Mouse (Mus musculus) forebrain, postnatal 0 days (tissue): Measurements from ENCODE around the gene Htr3a. TPM values are rescaled to one million over a fixed set of nuclear protein-coding genes. Genes with fewer than 3 reads are reported as not detected.

ENCODE experiments used
- ATAC-seq: fragments of 200-750 bp; cut with Nextera tagmentation; 2 replicates; pipeline ENCODE4 v1.8.0; 2017; ENCODE audit warnings: mild to moderate bottlenecking, moderate library complexity
- DNase-seq: peaks from one replicate; pipeline ENCODE4 v3.0.0-alpha.2; 2015
- H3K27ac ChIP-seq: fragments of 300-500 bp; sonication (generic); 2 replicates; pipeline ENCODE4 v1.5.1; 2014; ENCODE audit warnings: low read depth, mild to moderate bottlenecking, antibody characterized with exemption, low read length, moderate library complexity, mixed read lengths
- H3K27me3 ChIP-seq: fragments of 300-500 bp; sonication (generic); 2 replicates; pipeline ENCODE4 v1.6.1; 2014; ENCODE audit warnings: mild to moderate bottlenecking, low read length, mixed read lengths; ENCODE audit not compliant: insufficient read depth
- H3K36me3 ChIP-seq: fragments of 300-500 bp; sonication (generic); 2 replicates; pipeline ENCODE4 v1.6.1; 2014; ENCODE audit warnings: mild to moderate bottlenecking, moderate library complexity; ENCODE audit not compliant: insufficient read depth
- H3K4me1 ChIP-seq: fragments of 300-500 bp; sonication (generic); 2 replicates; pipeline ENCODE4 v1.6.1; 2014; ENCODE audit warnings: antibody characterized with exemption; ENCODE audit not compliant: insufficient read depth
- H3K4me2 ChIP-seq: fragments of 300-500 bp; sonication (generic); 2 replicates; pipeline ENCODE4 v1.6.1; 2014; ENCODE audit warnings: low read depth, mild to moderate bottlenecking, moderate library complexity
- H3K4me3 ChIP-seq: fragments of 300-500 bp; sonication (generic); 2 replicates; pipeline ENCODE4 v1.5.1; 2014; ENCODE audit warnings: low read depth, low read length, mixed read lengths
- H3K9ac ChIP-seq: fragments of 300-500 bp; sonication (generic); 2 replicates; pipeline ENCODE4 v1.6.1; 2014; ENCODE audit warnings: mild to moderate bottlenecking
- H3K9me3 ChIP-seq: fragments of 300-500 bp; sonication (generic); 2 replicates; pipeline ENCODE4 v1.6.1; 2016; ENCODE audit warnings: low read length
- CTCF ChIP-seq: sonication (generic); IDR thresholded peaks from 2 replicates; pipeline ENCODE4 v1.5.1; 2016; ENCODE audit warnings: antibody characterized with exemption, control low read depth, low read depth
- WGBS: fragments of 180-500 bp; shearing (Covaris S2); extraction: QIAGEN DNeasy Blood & Tissue Kit; methylation state at CpG from one replicate; pipeline ENCODE4 v1.1.7; 2014; 5-methylcytosine and 5-hydroxymethylcytosine counted together
- polyA plus RNA-seq: library from polyadenylated mRNA; unstranded; fragments of >200 nt; fragmentation: Nextera tagmentation; extraction: Ambion mirVana; gene quantifications from 2 replicates; pipeline ENCODE4 v1.2.1, GENCODE M21; 2015
- total RNA-seq: library from RNA; depleted of rRNA; stranded (reverse); fragments of >200 nt; gene quantifications from 2 replicates; pipeline ENCODE4 v1.2.3, GENCODE M21; 2014; rRNA removed

The Htr3a gene
- total RNA-seq, result 9.4 and 10.4 TPM in 2 replicates
- 6.2 and 6.8 TPM in 2 replicates for polyA plus RNA-seq

DNA sequence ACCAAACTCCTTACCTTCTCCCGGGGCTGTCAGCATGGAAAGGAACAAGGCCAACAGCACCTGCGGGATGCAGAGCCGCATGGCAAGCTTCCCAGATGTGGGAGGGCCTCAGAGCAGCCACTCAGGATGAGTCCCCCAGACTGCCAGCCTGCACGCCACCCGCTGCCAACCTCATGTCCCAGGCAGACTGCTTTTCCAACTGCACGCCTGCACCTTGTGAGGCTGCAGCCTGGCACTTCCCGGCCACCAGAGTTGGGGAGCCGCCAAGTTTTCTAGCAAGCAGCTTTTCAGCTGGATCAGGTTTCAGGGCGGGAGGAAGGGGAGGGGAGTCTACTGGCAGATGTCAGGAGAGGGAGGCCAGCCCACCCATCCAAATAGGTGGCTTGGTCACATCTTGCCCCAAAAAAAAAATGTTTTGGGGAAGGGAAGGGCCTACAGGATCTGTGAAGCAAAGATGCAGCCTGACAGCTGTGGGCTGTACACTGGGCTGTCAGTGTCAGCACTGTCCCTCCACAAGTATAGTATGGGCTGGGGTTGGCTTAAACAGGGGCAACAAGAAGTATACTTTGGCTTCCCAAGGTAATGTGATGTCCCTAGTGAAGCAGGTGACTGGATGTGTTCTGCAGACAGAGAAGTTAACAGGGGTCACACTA, at the start of gene Htr3a:
Gene Htr3a (minus strand): TSS at position 215 of the 653 bp plus-strand sequence.
- peak; percentile 79 for DNase-seq
- no peak within 1 kb of the TSS for H3K4me3 ChIP-seq
- 0 out of 2 replicates have a peak within 1 kb of the TSS, but pooled peaks have one; percentile 15 for H3K27ac ChIP-seq
- TF ChIP-seq CTCF, result no peak
- H3K9ac ChIP-seq, result no peak within 1 kb of the TSS
- WGBS, result 5% methylated on average over 9 of the region's 9 CpGs
- H3K36me3 ChIP-seq, result no peaks in the 10 kb centered on the region
- ATAC-seq, result peak; percentile 93
- no peak within 1 kb of the TSS for H3K4me2 ChIP-seq
- H3K9me3 ChIP-seq, result no peaks in the 10 kb centered on the region
- H3K4me1 ChIP-seq, result peaks cover 7% of the 10 kb centered on the region; the same call in 1 of the 2 replicates
- H3K27me3 ChIP-seq, result no peaks in the 10 kb centered on the region

DNA sequence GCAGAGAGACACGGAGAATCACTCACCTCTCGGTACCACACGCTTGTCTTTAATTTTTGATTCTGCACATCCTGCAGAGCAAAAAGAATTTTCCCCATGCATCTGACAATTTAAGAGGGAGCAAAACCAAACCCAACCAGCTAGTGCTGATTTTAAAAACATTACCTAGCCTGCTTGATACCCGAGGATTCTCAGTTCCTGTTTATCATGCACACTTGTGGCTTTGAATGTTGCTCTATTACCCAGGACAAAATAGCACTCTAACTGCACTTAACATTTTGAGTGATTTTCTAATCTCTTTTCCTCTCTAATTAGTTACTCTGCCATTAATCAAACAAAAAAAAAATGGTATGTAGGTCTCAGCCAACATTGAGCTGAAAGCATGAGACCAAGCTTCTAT, 36.7 kb upstream of the Htr3a start:
- H3K4me2 ChIP-seq, result no peak overlapping the region
- H3K27ac ChIP-seq, result no peak overlapping the region
- no peak for ATAC-seq
- H3K4me3 ChIP-seq, result no peak overlapping the region
- no peak for TF ChIP-seq CTCF
- no peak overlapping the region for H3K9ac ChIP-seq
- WGBS, result 90% methylated on average over 4 of the region's 4 CpGs
- H3K27me3 ChIP-seq, result no peaks in the 10 kb centered on the region
- H3K36me3 ChIP-seq, result no peaks in the 10 kb centered on the region
- no peaks in the 10 kb centered on the region for H3K4me1 ChIP-seq
- DNase-seq, result no peak
- H3K9me3 ChIP-seq, result no peaks in the 10 kb centered on the region

DNA sequence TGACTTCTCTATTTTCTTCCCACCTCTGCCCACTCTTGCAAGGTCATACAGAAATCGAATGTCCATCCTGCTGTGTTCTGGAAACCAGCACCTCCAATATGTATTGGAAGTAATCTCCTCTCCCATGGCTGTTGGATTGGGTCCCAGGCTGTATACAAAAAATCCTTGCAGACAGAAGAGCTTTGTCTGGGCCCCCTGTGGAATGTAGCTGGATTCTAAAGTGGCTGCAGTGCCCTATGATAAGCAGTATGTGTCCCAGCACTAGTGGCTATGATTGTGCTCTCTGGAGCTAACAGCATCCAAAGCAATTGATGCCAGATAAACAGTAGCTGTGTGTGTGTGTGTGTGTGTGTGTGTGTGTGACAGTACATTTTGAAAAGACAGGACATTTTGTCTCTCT, 31.4 kb upstream of the Htr3a start:
- ATAC-seq, result no peak

DNA sequence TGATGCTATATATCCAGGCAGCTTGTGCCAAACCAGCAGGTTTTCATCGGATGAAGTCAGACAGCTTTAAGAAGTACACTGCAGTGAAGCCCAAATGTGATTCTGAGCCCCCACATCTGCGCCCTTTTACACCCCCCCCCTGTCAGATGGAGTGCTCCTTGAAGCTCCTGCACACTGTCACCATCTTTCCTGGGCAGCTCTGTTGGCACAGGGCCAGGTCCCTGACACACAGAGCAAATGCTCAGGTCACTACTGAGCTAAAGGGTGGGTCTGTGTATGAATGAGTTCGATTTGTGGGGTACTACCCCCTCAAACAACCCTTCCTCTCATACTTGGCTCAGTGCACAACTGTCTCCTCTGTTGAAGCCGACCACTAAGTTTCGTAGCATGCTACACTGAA, 18.5 kb upstream of the Htr3a start:
- DNase-seq (no peak), ATAC-seq (no peak)
- Histone ChIP-seq H3K9me3 (no peaks in the 10 kb centered on the region), H3K4me2 (no peak overlapping the region), H3K36me3 (no peaks in the 10 kb centered on the region), H3K4me1 (no peaks in the 10 kb centered on the region), H3K27ac (no peak overlapping the region), H3K9ac (no peak overlapping the region), H3K27me3 (no peaks in the 10 kb centered on the region; the same call in 1 of the 2 replicates), H3K4me3 (no peak overlapping the region)
- WGBS, result 74% methylated on average over 5 of the region's 5 CpGs
- TF ChIP-seq CTCF, result no peak

More for the DNA sequence above, 31.4 kb upstream of the Htr3a start:
- H3K36me3 ChIP-seq, result no peaks in the 10 kb centered on the region
- no peaks in the 10 kb centered on the region for H3K27me3 ChIP-seq
- TF ChIP-seq CTCF, result no peak
- H3K4me2 ChIP-seq, result no peak overlapping the region
- no peak overlapping the region for H3K4me3 ChIP-seq
- no peak overlapping the region for H3K9ac ChIP-seq
- no peak overlapping the region for H3K27ac ChIP-seq
- 53% methylated on average over 1 of the region's 1 CpGs for WGBS
- H3K4me1 ChIP-seq, result no peaks in the 10 kb centered on the region
- DNase-seq, result no peak
- no peaks in the 10 kb centered on the region for H3K9me3 ChIP-seq

DNA sequence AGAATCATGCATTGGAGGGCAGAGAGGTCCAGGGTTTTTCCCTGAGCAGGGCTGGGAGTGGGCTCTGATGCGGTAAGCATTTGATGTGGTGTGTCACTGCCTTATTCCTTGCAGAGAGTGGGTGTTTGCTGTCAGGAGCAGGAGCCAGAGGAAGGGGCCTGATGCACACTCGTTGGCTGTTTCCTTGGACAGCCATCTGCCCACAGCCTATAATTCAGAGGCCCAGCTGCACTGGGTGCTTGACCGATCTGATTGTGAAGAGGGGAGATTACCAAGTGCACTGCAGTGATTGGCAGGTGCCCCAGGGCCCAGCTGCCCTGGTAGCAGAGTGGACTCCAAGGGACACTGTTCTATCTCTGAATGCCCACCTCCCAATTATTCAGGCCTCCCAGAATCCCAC, 17.9 kb upstream of the Htr3a start:
- DNase-seq (no peak), ATAC-seq (peak; percentile 60)
- H3K9ac ChIP-seq, result no peak overlapping the region
- no peaks in the 10 kb centered on the region for H3K9me3 ChIP-seq
- H3K36me3 ChIP-seq, result no peaks in the 10 kb centered on the region
- no peak for TF ChIP-seq CTCF
- no peak overlapping the region for H3K4me3 ChIP-seq
- H3K4me1 ChIP-seq, result no peaks in the 10 kb centered on the region
- no peak overlapping the region for H3K4me2 ChIP-seq
- 40% methylated on average over 3 of the region's 3 CpGs for WGBS
- no peaks in the 10 kb centered on the region; the same call in 1 of the 2 replicates for H3K27me3 ChIP-seq
- H3K27ac ChIP-seq, result no peak overlapping the region

DNA sequence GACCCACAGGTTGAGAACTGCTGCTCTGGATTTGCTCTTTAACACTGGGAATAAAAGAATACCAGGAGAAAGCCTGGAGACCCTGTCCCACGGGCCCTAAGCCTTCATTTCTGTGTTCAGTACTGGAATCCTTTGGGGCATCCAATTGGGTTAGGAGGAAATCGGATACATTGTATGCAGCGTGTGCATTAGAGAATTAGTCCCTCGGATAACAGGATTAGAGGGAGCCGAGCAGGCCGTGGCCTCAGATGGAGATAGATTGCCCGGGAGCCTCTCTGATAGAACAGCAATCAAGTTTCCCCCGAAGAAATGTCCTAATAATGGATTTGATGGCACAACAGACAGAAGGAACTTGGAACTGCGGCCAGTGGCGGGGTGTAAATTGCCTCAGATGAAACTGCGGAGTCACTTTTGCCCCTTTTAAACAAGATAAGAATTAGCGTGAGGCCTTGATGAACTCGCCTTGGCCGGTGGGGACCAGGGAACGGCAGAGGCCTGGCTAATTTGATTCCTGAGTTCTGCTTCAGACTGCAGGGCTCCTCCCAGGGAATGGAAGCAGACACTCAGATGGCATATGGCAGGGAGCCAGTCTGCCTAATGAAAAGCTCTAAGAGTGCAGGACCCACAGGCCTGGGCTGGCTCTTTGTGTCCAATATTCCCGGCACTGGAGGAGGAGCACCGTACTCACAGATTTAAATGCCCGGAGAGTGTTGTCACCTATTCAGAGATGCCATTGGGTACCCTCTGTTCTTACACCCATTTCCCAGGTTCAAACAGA, 5.3 kb upstream of the Htr3a start:
- Histone ChIP-seq H3K9me3 (no peaks in the 10 kb centered on the region), H3K27me3 (no peaks in the 10 kb centered on the region), H3K4me3 (no peak overlapping the region), H3K36me3 (no peaks in the 10 kb centered on the region), H3K4me2 (no peak overlapping the region), H3K4me1 (0 out of 2 replicates have a peak, but pooled peaks cover under 1% of the 10 kb centered on the region), H3K27ac (no peak overlapping the region), H3K9ac (no peak overlapping the region)
- DNase-seq (peak; percentile 36), ATAC-seq (no peak; the same call in 1 of the 2 replicates)
- no peak for TF ChIP-seq CTCF
- WGBS, result 36% methylated on average over 18 of the region's 18 CpGs

DNA sequence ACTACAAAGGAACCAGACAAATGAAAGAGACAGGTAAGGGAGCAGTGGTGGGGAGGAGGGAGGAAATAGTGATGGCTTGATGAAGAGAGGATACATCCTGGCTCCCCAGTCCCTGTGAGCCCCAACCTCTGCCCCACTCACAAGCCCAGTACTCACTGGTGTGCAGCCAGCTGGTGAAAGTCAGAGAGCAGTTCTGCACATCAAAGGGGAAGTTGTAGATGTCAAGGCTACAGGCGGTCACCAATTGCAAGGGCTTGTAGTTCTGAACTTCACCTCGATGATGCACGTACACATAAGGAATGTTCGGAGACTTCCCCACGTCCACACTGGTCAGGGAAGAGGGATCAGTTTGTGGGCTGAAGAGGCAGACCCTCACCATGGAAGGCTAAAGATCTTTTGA, 6.5 kb downstream of the Htr3a start:
- H3K9me3 ChIP-seq, result no peaks in the 10 kb centered on the region
- no peak for TF ChIP-seq CTCF
- 94% methylated on average over 5 of the region's 5 CpGs for WGBS

More for the DNA sequence above, 6.5 kb downstream of the Htr3a start:
- DNase-seq, result no peak
- H3K36me3 ChIP-seq, result no peaks in the 10 kb centered on the region
- H3K27ac ChIP-seq, result no peak overlapping the region
- H3K4me2 ChIP-seq, result no peak overlapping the region
- H3K4me1 ChIP-seq, result no peaks in the 10 kb centered on the region
- ATAC-seq, result no peak
- no peak overlapping the region for H3K9ac ChIP-seq
- no peak overlapping the region for H3K4me3 ChIP-seq
- H3K27me3 ChIP-seq, result no peaks in the 10 kb centered on the region
